Mouse (Mus musculus) myocyte (in vitro differentiated cells): ENCODE results near the gene Pmpca.

Experiments
- CEBPB ChIP-seq: IDR thresholded peaks from 2 replicates; pipeline ENCODE4 v1.6.1; 2011; ENCODE audit warnings: mild to moderate bottlenecking, moderate library complexity; ENCODE audit not compliant: poor library complexity, insufficient read depth, severe bottlenecking
- MAX ChIP-seq: IDR thresholded peaks from one replicate; pipeline ENCODE4 v1.6.1; 2011; ENCODE audit warnings: low read depth, mild to moderate bottlenecking, control low read depth
- POLR2A ChIP-seq: IDR thresholded peaks from one replicate; pipeline ENCODE4 v1.6.1; 2011; ENCODE audit warnings: low read depth, mild to moderate bottlenecking, control low read depth, moderate library complexity; ENCODE audit not compliant: insufficient read length
- REST ChIP-seq: IDR thresholded peaks from one replicate; pipeline ENCODE4 v1.6.1; 2011; ENCODE audit warnings: mild to moderate bottlenecking, control low read depth, moderate library complexity; ENCODE audit not compliant: insufficient read depth, insufficient read length
- SRF ChIP-seq: IDR thresholded peaks from one replicate; pipeline ENCODE4 v1.6.1; 2011; ENCODE audit warnings: low read depth; ENCODE audit not compliant: control insufficient read depth, insufficient read length
- TCF12 ChIP-seq: IDR thresholded peaks from one replicate; pipeline ENCODE4 v1.6.1; 2011; ENCODE audit warnings: mild to moderate bottlenecking, control low read depth; ENCODE audit not compliant: poor library complexity, insufficient read depth, severe bottlenecking

GRCm38 (mm10) chr2:26372396-26372795 is 16.7 kb upstream of the Pmpca start:
- TF ChIP-seq MAX (no peak), CEBPB (no peak), TCF12 (no peak), SRF (no peak), POLR2A (no peak), REST (no peak)
